Mouse (Mus musculus): ENCODE data around the gene Dlx4.

Dlx4 gene

DNA sequence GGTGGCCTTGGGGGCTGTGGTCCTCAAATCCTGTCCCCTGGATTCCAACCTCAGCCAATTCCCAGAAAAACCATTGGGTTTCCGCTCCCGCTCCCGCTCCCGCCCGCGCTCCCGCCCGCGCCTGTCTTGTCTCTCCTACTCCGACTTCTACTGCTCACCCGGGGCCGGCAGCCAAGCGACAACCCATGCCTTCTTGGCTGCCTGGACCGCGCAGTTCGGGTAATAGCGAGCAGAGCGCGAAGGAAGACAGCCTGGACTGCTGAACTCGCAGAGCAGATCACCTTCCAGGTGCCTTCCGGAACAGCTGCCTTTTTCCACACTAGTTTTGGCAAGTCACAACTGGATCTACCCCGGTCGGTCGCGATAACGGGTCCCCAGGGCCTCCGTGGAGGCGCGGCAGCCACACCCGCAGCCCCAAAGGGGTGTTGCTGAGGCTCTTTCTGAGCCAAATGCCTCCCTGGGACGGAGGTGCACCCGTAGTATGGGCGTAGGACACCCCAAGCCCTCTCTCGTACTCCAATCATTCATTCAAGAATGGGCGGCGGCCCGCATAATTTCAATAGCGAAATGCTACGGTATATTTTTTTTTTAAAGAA lies 3.0 kb downstream of the Dlx4 start:
- CTCF ChIA-PET, result no interaction called here

DNA sequence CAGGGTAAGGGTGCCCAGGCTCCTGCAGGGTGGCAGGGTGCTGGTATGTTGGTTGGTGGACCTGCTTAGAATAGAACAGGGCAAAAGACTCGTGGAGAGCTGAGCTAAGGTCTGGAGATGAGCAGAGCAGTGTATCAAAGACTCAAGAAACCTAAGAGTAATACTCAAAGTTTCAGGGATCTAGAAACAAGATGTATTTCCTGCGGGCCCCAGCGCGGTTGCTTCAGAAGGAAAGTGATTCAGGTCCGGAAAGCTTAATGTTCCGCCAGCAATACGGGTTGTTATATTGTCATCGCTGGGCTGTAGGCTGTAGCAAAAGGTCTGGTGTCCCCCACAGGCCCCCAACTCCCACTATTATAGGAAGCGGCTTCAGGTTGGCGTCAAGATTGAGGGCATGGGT lies 3.8 kb downstream of the Dlx4 start:
- CTCF ChIA-PET, result interaction anchor here (0.5 kb wide), 1 partner anchor 10 kb away, joined by 4 read pairs; no protein-coding TSS in a partner anchor

DNA sequence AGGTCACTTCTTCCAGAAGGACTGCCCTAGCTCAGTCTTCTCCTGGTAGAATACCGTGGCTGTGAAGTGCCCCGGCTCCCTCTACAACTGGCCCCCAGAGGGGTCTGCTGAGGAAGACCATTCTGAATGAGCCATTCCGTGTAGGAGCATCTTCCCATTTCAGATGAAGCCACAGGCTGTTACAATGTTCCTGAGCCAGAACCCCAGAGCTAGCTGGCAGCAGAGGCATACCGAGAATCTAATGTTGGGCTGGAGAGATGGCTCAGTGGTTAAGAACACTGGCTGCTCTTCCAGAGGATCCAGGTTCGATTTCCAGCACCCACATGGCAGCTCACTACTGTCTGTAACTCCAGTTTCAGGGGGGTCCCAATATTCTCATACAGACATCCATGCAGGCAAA lies 6.2 kb downstream of the Dlx4 start:
- CTCF ChIA-PET, result no interaction called here

DNA sequence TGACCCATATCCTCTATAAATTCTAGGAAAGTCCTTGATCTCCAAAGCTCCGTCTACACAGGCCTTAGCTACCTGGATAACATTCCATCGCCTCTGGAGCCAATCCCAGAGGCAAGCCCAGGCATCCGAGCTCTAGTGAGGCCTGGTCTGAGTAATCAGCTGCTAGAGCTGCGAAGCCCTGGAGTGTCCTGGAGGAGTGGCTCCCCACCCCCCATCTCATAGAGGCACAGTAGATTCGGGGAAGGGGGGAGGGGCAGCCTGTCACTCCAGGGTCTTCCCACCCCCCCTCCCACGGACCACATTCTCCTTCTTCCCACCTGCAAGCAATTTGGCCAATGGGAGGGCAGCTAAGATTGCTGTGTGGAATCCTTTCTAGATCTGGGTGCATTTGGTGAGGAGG lies 8.8 kb downstream of the Dlx4 start:
- CTCF ChIA-PET, result no interaction called here

DNA sequence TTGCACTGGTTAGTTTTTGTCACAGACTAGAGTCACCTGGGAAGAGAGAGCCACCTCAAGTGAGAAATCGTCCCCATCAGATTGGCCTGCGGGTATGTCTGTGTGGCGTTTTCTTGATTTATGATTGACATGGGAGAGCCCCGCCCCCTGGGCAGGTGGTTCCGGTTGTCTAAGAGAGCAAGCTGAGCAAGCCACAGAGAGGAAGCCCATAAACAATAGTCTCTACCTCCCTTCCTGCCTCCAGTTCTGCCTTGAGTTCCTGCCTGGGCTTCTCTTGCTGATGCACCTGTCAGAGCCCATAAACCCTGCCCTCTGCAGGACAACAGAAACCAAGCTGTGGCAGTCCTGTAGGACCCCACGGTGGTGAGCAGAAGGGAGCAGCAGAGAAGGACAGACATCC lies 12.7 kb downstream of the Dlx4 start:
- CTCF ChIA-PET, result no interaction called here

DNA sequence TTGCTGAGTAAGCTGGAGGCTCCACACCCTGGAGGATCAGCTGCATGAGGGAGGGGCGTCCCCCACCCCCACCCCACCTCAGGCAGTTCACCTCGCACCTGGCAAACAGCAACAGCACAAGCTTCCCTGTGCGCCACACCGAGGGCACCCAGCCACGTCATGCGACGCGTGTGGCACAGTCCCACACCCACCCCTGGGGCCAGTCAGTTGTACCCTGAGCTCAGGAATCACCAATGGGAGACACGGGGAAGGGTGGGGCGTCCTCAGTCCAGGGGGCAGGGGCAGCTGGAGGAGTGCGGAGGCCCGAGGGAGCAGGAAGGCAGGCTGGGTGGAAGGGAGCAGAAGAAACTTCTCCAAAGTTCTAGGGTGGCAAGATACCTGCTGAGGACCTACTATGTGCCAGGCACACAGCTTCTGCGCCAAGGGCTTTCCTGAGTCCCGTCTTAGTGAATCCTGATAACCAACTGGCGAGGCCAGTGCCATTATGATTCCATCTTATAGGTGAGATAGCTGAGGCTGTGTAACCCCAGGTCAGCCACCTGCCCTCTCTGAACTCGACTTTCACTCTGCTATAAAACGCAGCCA lies 15.3 kb downstream of the Dlx4 start:
- CTCF ChIA-PET, result no interaction called here

DNA sequence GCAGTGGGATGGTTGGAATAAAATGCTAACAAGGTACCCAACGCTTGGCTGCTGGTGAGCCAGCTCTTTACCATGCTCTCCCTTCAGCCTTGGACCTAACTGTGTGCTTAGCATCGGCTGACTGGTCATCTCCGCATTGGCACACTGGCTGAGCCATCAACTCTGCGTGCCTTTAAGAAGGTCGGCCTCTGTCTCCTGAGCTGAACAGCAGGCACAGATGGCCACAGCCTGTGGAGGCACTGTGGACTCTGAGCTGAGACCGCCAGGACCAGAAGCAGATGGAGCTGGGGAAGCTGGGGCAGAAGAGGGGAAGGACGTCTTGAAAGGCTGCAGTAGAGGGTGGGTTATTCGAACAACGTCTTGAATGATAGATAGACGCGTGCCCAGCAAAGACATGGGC lies 17.7 kb downstream of the Dlx4 start:
- CTCF ChIA-PET, result no interaction called here

DNA sequence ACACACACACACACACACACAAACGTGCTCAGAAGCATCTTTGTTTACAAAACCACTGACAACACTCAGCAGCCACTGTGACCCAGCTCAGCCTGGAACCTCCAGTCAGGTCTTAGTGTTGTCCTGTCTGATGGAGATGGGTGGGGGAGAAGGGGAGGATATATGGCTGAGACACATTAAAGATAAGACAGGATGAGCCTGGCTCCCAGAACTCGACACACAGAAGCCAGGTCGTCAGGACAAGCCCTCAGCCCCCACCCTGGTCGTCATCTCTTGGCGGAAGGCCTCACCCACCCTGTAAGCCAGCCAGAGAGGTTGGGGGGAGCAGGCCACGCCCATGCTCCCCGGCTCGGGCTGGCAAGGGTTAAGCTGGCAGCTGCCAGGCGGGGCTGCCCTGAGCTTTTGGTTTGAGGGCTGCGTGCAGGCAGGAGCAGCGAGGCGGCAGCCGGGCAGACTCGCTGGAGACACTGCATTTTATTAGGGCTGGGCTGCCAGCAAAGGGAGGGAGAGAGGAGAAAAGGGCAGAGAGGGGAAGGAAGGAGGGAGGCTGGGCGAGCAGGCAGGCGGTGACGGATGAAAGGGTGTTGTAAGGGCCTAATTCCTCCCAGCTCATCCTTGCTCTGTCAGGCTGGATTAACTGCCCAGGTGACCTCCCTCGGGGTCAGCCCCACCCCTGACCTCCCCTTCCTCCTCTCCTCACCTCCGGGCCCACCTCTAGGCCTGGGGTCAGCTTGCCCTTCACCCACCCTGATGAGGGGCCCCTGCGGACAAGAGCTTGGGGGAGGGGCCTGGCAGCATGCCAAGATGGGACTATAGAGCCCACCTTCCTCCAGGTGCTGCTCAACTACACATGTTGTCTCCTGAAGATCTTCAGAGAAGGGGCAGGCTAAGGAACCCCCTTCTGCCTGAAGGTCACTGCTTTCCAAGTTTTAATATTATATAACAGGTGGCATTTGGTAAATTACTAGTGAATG lies 19.5 kb downstream of the Dlx4 start:
- CTCF ChIA-PET, result interaction anchor here (0.6 to 0.7 kb wide), 2 partner anchors 11 to 12 kb away, joined by 5 to 11 read pairs; no protein-coding TSS in a partner anchor

DNA sequence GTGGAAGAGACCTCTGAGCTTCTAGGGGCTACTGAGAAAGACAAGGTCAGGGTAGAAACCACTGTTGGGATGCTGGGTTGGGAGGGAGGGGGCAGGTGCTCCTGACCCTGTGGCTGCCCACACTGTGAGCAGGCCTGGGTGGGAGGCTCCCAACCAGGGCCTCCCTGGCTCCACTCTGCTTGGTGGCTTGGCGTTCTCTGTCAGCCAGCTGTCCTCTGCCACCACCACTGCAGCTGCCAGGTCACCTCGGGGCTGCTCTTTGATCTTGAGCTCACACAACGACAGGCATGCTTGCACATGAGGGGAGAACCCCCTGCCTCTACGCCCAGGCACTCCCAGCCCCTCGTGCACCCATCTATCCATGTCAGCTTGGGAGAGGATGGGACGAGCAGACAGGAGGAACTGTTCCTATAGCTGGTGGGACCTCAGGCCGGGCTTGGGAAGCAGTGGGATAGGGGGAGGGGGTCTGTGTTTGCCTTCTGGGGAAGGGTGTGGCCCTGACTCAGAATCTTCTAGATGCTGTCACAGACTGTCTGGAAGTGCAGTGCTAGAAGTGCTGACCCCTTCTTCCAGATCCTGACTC lies 20.6 kb downstream of the Dlx4 start:
- CTCF ChIA-PET, result interaction anchor here (0.7 kb wide), 1 partner anchor 250 kb away, joined by 16 read pairs; no protein-coding TSS in a partner anchor

DNA sequence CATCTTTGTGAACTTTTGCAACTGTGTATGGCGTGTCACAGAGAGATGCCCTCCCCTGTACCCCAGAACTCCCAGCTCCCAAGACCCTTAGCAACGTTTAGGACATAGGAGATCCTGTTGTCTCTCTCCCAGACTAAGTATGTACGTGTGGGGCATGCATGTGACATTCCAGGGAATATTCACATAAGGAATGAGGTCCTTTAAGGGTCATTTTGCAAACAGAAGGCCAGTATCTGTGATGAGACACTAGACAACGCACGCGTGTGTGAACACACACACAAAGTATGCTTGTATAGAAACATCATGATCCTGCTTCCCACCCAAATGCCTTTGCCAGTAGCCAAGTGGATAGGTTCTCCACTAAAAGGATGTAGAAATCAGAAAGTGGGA lies 24.0 kb downstream of the Dlx4 start:
- CTCF ChIA-PET, result no interaction called here

DNA sequence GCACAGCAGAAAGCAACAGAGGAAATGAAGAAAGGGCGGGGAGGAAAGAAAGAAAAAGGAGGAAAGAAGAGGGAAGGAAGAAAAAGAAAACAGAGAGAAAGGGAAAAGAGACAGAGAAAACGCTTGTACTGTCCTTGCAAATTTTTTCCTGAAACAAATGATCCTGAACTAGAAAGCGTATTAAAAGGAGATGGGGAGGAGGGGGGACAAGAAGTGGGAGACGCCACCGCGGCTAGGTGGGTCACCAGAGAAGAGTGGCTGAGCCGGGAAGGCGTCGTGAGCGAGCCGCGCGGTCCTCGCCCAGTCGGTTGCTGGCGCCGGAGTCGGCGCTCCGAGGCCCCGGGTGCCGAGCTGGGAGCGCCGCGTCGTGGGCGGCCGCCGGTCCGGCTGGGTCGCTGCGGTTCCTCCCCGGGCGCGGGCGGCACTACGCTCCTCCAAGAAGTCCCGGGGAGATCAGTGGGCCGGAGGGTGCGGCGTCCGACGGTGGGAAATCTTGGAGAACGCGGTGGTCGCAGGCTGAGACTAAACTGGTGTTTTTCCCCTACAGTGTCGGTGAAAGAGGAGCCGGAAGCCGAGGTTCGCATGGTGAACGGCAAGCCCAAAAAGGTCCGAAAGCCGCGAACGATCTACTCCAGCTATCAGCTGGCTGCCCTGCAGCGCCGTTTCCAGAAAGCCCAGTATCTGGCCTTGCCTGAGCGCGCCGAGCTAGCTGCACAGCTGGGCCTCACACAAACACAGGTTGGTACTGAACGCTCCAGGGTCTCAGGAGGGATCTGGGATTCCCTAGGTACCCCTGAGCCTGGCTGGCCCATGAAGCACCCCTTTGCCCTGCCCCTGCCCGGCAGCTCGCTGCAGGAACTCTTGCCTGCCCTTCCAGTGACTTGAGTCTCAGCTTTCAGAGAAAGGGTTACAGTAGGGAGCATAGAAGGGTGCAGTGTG lies 24.6 kb downstream of the Dlx4 start:
- CTCF ChIA-PET, result no interaction called here

DNA sequence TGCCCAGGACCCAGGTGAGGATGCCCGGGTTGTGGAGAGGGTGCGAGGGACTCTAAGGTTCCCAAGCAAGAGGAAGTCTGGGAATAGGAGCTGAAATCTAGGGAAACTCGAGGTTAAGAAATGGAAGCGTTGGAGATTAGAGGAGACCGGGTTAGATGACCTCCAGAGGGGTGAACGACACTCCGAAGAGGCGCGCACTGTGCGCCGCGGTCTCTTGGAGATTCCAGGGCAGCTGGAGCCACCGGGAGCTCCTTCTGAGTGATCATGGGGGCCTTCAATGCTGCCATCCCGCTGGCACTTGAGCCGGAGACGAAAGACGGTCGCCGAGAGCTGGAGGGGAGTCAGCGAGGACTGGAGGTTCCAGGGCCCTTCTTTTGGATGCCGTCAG lies 25.4 kb downstream of the Dlx4 start:
- CTCF ChIA-PET, result no interaction called here

DNA sequence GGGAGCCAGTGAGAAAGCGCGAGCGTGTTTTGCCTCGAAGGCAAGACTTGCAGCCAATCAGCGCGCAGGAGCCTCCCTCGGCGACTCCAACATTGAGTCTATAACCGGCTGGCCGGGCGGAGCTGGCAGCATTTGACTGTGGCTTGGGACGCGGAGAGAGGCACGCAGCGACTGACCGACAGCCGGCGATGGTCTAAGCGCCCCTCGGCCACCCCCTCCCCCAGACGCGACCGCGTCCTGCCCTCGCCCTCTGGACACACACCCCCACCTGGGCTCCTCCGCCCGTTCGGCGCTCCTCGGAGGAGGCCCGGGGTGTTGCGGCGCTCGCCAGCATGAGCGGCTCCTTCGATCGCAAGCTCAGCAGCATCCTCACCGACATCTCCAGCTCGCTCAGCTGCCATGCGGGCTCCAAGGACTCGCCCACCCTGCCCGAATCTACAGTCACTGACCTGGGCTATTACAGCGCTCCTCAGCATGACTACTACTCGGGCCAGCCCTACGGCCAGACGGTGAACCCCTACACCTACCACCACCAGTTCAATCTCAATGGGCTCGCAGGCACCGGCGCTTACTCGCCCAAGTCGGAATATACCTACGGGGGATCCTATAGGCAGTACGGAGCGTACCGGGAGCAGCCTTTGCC lies 26.0 kb downstream of the Dlx4 start, which contains the start of gene Dlx3:
Dlx3 (plus strand) TSS at position 130 of the 643 bp plus-strand sequence.
- CTCF ChIA-PET, result interaction anchor here (0.7 kb wide), 1 partner anchor 99 kb away, joined by 3 read pairs; no protein-coding TSS in a partner anchor

DNA sequence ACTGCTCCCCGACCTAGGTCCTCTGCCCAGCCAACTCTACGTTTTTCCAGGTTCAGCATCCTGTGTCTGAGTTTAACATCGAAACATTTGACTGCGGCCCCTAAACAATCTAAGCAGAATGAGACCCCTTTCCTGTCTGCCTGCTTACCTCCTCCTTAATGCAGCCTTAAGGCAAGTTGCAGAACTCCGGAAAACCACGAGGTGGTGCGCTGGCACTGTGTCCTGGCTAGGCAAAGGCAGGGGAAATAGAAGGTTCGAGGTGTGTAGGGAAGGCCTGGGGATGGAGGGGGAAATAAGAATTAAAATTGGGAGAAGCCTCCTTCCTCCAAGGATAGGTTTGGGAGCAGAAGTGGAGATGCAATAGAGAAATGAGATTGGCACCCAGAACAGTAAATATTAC lies 27.6 kb downstream of the Dlx4 start:
- CTCF ChIA-PET, result no interaction called here

DNA sequence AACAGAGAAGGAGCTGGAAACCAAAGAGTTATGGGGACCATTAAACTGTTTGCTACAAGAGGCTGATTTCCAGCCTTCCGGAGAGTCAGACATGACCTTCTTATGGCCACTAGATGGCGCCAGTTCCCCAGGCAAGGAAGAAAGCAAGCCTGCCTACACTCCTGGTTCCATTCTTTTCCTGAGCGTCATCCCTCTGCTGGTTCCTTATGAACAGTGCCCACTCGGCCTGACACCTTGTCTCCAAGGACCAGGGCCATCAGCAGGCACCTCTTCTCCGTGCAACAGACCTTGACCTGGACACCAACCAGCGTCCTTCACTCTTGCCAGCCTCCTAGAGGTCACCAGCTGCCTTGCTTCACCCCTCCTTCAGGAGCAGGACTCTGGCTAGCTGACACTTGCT lies 29.0 kb downstream of the Dlx4 start:
- CTCF ChIA-PET, result interaction anchor here (1.5 to 2.0 kb wide), 2 partner anchors 114 to 134 kb away, joined by 3 to 7 read pairs; no protein-coding TSS in a partner anchor

DNA sequence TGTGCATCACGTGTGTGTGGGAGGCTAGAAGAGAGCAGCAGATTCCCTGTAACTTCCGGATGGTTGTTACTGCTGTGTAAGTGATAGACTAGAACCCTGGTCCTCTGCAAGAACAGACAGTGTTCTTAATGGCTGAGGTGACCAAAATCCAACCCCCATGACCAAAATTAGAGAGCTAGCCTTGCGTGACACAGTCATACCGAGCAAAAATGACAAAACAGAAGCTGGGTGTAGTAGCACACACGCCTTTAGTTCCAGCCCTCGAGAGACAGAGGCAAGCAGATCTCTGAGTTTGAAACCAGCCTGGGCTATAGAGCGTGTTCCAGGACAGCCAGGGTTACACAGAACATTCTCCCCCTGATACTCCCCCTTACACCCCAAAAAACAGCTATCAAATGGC lies 36.0 kb downstream of the Dlx4 start:
- CTCF ChIA-PET, result no interaction called here

DNA sequence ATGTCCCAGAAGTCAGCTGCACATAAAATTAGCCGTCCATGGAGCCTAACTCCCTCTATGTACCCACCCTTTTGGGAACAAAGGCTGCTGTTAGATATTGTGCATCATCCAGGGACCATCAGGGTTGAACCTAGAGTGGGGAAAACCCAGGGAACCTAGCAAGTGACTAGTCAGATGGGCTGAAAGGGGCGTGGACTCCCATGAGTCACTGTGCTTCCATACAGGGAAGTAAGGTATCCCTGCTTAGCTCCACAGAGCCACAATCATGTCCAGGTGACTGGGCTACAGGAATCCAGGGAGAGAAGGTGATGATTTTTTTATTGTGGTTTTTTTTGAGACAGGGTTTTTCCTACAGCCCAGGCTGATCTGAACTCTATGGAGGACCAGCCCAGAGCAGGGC lies 37.1 kb downstream of the Dlx4 start:
- CTCF ChIA-PET, result no interaction called here

DNA sequence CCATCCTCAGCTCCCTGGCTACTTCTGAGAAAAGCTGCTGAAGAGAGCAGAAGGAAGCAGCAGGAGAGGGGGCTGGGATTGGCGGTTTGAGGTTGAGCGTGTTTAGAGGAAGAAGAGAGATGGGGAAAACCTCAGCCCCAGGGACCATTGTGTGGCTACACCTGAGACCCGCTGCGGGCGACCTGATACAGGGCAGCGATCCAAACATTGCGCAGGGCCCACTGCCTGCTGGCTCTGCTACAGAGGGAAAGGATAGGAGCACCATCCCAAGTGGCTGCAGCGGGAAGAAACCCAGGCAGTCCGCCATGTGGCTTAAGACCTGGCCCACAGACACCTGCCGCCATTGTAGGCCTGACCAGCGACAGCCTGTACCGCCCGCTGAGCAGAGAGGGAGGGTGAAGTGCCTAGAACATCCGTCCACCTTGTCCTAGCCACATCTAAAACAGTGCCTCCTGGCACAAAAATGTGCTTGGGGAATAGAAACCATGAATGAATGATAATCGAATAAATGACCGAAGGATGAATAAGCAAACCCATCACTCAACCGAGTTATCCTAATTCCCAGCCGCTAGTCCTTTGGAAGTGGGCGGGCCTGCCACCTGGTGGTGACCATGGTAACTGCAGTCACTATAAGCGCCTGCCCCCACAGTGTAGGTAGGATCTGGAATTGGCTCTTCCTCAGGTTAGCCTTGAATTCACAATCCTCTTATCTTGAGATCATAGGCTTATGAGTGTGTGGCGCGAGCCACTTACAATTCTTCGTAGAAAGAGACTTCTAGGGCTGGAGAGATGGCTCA lies 39.4 kb downstream of the Dlx4 start:
- CTCF ChIA-PET, result interaction anchor here (0.8 kb wide), 1 partner anchor 197 kb away, joined by 3 read pairs; no protein-coding TSS in a partner anchor

DNA sequence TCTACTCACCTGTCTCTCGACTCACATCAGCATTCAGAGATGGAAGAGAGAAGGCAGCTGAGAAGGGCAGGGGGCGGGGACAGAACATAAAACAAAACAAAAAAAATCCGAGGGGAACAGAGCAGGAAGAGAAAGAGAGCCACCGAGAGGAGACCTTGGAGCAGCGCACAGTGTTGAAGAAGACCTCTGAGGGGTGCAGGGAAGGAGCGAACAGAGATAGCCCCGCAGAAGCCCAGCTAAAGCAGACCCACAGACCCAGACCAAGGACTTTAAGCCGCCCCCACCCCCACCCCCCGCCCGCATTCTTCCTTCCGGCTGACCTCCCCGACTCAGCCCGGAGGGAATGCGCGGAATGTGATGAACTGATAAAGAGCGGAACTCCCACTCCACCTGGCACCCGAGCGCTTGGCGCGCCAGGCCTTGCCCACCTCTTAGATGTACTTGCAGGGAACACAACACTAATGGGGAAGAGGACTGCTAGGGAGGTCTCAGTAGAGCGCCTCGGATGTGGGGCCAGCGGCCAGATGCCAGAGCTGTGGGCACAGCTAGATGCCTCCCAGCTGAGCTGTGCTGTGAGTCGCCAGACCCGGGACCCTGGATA lies 40.7 kb downstream of the Dlx4 start:
- CTCF ChIA-PET, result interaction anchor here (0.6 kb wide), 1 partner anchor 231 kb away, joined by 3 read pairs; no protein-coding TSS in a partner anchor

Data from spleen, embryonic (tissue).